Mouse (Mus musculus): ENCODE data around the gene Gm2115.

GRCm38 (mm10) chr7:84596633-84597032 lies 67.9 kb downstream of the Gm2115 start:
- TF ChIP-seq CTCF (IDR thresholded peaks at IDR 0.05; ENCODE audit: extremely low read depth, insufficient read length, insufficient replicate concordance, low read depth, low read length) = no peak
- no peak for TF ChIP-seq POLR2A (IDR thresholded peaks at IDR 0.05; ENCODE audit: low read depth, low read length)

Measured in small intestine, adult 2 months (tissue).